Mouse (Mus musculus): ENCODE measurements around the gene Camkk2.

The Camkk2 gene

GRCm38 (mm10) chr5:122700109-122700836, 78.9 kb downstream of the Camkk2 start:
- DNase-seq (ENCODE audit: low spot score in 2 of 2) = no peak

DNA sequence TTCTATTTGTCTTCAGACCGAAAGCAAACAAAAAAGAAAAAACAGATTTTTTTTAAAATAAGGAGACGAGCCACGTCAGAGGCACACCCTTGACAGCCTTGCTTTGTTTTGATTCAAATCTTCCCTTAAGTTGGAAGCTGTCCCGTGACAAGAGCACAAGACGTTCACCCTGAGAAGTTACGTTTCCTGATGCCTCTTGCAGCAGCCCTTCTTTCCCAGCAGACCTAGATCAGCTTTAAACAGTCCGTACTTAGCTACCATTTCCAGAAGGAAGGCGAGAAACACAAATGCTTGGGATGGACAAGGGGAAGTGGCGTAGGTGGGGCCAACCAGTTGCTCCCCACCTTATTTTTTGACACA, 80.5 kb downstream of the Camkk2 start:
- DNase-seq (ENCODE audit: low spot score in 2 of 2) = no peak

- DNase-seq (ENCODE audit: low spot score in 2 of 2) = no peak
Observed at GRCm38 (mm10) chr5:122698041-122698700, 81.0 kb downstream of the Camkk2 start.

GRCm38 (mm10) chr5:122695516-122695915, 83.7 kb downstream of the Camkk2 start:
- DNase-seq (ENCODE audit: low spot score in 2 of 2) = no peak

- no peak for DNase-seq (ENCODE audit: low spot score in 2 of 2)
Observed at GRCm38 (mm10) chr5:122693431-122694207, 85.6 kb downstream of the Camkk2 start.

DNA sequence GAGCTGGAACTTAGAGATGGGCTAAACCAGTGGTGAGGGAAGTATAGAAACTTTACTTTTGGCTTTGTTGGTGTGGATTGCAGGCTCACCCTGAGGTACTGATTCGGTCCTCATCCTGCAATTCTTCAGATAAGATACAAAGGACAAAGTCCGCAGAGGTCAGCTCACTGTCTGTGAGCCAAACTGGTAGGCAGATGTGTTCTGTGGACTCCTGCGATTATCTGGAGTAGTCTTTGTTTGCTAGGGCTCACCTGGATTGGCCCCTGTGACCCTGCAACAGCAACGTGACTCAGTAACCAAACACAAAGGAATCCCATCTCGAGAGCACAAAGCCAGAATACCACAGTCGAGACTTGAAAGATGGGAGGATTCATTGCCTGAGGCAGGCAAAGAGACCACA, 88.7 kb downstream of the Camkk2 start:
- DNase-seq (ENCODE audit: low spot score in 2 of 2) = no peak

DNA sequence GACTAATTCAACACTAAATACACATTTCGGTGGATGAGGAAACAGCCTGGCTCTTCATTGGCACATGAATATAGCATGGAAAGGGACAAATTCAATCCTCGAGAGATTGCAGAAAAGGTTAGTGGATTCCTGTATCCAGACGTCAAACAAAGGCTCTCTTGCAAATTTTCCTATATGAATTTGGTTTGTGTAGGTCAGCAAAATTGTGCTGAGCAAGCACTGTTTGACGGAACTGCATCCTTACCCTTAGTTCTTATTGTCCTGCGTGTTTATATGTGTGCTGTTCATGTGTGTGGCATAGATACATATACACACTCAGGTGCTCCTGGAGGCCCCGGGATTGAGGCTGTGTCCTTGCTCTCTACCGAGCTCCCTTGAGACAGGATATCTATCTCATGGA, 90.1 kb downstream of the Camkk2 start:
- no peak for DNase-seq (ENCODE audit: low spot score in 2 of 2)

GRCm38 (mm10) chr5:122687391-122687790, 91.8 kb downstream of the Camkk2 start:
- DNase-seq (ENCODE audit: low spot score in 2 of 2) = no peak

DNA sequence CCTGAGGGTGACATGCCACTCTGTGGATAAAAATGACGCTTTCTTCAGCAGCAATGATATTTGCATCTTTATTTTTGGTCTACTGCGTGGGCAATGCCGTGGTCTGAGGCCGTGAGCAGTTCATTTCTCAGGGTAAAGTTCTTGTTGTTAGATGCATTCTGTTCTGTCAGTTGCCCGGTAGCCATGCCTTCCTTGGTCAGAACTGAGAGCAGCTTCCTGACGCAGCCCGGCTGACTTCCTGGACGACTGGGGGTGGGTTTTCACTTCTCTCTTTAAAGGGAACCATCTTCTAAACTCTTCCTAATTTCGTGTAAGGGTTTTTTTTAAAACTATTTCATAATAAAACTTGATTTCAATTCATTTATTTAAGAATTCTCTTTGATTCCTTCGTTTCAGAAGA, 95.3 kb downstream of the Camkk2 start:
- DNase-seq (ENCODE audit: low spot score in 2 of 2) = no peak

DNA sequence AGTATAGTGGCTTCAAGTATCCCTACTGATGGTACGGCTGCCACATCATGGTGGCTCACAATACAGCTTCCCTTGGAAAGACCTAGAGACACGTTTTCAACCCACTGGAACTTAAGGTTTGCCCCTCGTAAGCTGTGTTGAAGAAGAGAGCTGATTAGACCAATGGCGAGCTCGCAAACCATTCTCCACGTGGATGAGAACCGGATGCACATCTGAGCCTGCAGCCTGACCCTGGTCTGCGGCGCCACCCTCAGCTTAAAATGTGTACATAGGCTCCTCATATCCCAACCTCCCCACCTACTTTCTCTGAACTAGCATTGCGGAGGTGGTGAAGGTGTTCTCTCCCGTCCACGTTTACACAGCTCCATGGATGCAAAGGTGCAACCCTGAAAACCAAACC, 97.9 kb downstream of the Camkk2 start:
- DNase-seq (ENCODE audit: low spot score in 2 of 2) = no peak

All from urinary bladder, adult 18-20 months (tissue).